Mouse (Mus musculus) G1E (cell line): ENCODE data around the gene Rere. TPM values are rescaled to one million over a fixed set of nuclear protein-coding genes. Genes with fewer than 3 reads are reported as not detected.

Experiments used
- ATAC-seq: 2 replicates; pipeline ENCODE4 v1.8.0; 2016; ENCODE audit warnings: mild to moderate bottlenecking; ENCODE audit not compliant: insufficient number of reproducible peaks, poor library complexity, low FRiP score, severe bottlenecking; ENCODE audit errors: extremely low read depth
- DNase-seq: peaks from one replicate; pipeline ENCODE4 v3.0.0; 2012; ENCODE audit warnings: low spot score
- H3K27me3 ChIP-seq: 2 replicates; pipeline ENCODE4 v1.6.1; 2012; ENCODE audit warnings: mild to moderate bottlenecking, low read length, inconsistent platforms; ENCODE audit not compliant: insufficient read depth
- H3K36me3 ChIP-seq: replicated peaks from 2 replicates; pipeline ENCODE3; 2012; ENCODE audit warnings: mild to moderate bottlenecking, inconsistent platforms
- H3K4me1 ChIP-seq: 2 replicates; pipeline ENCODE4 v1.6.1; 2012; ENCODE audit warnings: low read depth, low read length, inconsistent platforms, mixed read lengths; ENCODE audit not compliant: insufficient read depth
- H3K4me3 ChIP-seq: 2 replicates; pipeline ENCODE4 v1.5.1; 2012; ENCODE audit warnings: low read depth, mild to moderate bottlenecking, inconsistent platforms, low read length, moderate library complexity, mixed read lengths
- H3K9me3 ChIP-seq: replicated peaks from 2 replicates; pipeline ENCODE4 v1.6.1; 2012; ENCODE audit warnings: inconsistent platforms
- CTCF ChIP-seq: IDR thresholded peaks from 2 replicates; pipeline ENCODE4 v1.5.1; 2012; ENCODE audit warnings: low read depth, low read length, inconsistent platforms, mixed read lengths
- GATA1 ChIP-seq: IDR thresholded peaks from 2 replicates; pipeline ENCODE4 v1.6.1; 2012; ENCODE audit warnings: borderline replicate concordance, low read length, inconsistent platforms, mixed read lengths
- GATA2 ChIP-seq: IDR thresholded peaks from 2 replicates; pipeline ENCODE4 v1.6.1; 2012; ENCODE audit warnings: low read depth, low read length, inconsistent platforms, borderline replicate concordance
- POLR2AphosphoS5 ChIP-seq: IDR thresholded peaks from 2 replicates; pipeline ENCODE4 v1.6.1; 2012; ENCODE audit warnings: low read depth, low read length, inconsistent platforms; ENCODE audit not compliant: insufficient replicate concordance
- TAL1 ChIP-seq: conservative IDR thresholded peaks from 2 replicates; pipeline ENCODE4 v1.6.1; 2012; ENCODE audit warnings: low read depth, low read length, inconsistent platforms, mixed read lengths
- polyA plus RNA-seq: library from polyadenylated mRNA; stranded (reverse); fragments of >175 nt; gene quantifications from 2 replicates; pipeline ENCODE4 v1.2.3, GENCODE M21; 2012
- total RNA-seq, 2 experiments: library from RNA; stranded (forward) in 1 of 2; stranded (reverse) in 1 of 2; fragments of 200-1000 nt in 1 of 2; fragments of >200 nt in 1 of 2; fragmentation: Nextera tagmentation in 1 of 2; gene quantifications; 2 replicates each; pipeline ENCODE4 v1.2.3; 2014 to 2017

Gene Rere
- total and polyA plus RNA-seq, 3 experiments: 17.4 to 329 (median 154) TPM

DNA sequence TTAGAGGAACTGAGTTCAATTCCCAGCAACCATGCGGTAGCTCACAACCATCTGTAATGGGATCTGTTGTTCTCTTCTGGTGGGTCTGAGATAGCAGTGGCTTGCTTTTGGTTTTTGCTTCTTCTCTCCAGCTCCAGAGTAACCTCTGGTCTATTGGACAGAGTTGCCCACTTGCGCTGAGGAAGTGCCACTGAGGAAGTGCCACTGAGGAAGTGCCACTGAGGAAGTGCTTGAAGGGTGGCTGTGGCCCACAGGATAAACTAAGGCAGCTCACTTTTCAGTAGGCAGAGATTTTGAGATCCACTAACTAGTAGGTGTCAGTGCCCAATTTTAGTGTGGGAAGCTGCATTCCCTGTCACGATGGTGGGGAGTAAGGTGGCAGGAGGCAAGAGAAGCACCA, 327.2 kb downstream of the Rere start:
- Histone ChIP-seq H3K36me3 (peaks cover 89% of the 10 kb centered on the region), H3K9me3 (no peaks in the 10 kb centered on the region), H3K27me3 (no peaks in the 10 kb centered on the region), H3K4me1 (peaks cover 14% of the 10 kb centered on the region), H3K4me3 (no peak overlapping the region)
- ATAC-seq: no peak
- no peak for TF ChIP-seq CTCF
- no peak for TF ChIP-seq GATA1
- no peak for TF ChIP-seq POLR2AphosphoS5
- no peak for TF ChIP-seq GATA2
- TF ChIP-seq TAL1: no peak
- no peak for DNase-seq

DNA sequence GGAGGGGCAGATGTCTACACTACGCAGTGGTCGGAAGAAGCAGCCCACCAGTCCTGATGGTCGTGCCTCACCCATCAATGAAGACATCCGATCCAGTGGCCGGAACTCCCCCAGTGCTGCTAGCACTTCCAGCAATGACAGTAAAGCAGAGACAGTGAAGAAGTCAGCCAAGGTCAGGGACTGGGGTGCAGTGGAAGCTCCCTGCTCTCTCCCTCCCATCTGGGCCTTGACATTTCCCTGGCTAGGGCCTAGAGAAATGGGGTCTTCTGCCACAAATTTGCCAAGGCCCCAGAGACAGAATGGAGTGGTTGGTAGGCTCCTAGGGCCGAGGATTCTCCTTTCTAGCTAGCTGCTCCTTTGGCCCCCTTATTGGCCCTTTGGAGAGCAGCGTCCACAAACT, 332.3 kb downstream of the Rere start:
- no peak for DNase-seq
- H3K27me3 ChIP-seq: no peaks in the 10 kb centered on the region
- H3K36me3 ChIP-seq: peaks cover 97% of the 10 kb centered on the region
- no peaks in the 10 kb centered on the region for H3K9me3 ChIP-seq
- peaks cover 16% of the 10 kb centered on the region; the same call in 1 of the 2 replicates for H3K4me1 ChIP-seq
- no peak for ATAC-seq
- TF ChIP-seq TAL1 (no peak), POLR2AphosphoS5 (no peak), GATA1 (no peak), GATA2 (no peak), CTCF (no peak)
- no peak overlapping the region for H3K4me3 ChIP-seq

DNA sequence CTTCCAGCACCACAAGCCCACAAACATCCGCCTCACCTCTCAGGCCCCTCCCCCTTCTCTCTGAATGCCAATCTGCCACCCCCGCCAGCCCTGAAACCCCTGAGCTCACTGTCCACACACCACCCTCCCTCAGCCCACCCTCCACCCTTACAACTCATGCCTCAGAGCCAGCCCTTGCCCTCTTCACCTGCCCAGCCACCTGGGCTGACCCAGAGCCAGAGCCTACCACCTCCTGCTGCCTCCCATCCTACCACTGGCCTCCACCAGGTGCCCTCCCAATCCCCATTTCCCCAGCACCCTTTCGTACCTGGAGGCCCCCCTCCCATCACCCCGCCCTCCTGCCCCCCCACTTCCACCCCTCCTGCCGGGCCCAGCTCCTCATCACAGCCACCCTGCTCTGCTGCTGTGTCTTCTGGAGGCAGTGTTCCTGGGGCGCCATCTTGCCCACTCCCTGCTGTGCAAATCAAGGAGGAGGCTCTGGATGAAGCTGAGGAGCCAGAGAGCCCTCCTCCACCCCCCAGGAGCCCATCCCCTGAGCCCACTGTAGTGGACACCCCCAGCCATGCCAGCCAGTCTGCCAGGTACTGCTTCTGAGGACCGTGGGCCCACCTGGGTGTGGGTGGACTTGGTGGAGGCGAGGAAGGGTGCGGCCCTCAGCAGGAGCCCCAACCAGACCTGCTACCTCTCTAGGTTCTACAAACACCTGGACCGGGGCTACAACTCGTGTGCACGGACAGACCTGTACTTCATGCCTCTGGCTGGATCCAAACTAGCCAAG, 334.0 kb downstream of the Rere start:
- no peak for TF ChIP-seq CTCF
- TF ChIP-seq POLR2AphosphoS5: no peak
- no peak for TF ChIP-seq GATA2
- no peak for TF ChIP-seq TAL1
- no peak for TF ChIP-seq GATA1
- ATAC-seq: no peak
- H3K36me3 ChIP-seq: peaks cover 98% of the 10 kb centered on the region

DNA sequence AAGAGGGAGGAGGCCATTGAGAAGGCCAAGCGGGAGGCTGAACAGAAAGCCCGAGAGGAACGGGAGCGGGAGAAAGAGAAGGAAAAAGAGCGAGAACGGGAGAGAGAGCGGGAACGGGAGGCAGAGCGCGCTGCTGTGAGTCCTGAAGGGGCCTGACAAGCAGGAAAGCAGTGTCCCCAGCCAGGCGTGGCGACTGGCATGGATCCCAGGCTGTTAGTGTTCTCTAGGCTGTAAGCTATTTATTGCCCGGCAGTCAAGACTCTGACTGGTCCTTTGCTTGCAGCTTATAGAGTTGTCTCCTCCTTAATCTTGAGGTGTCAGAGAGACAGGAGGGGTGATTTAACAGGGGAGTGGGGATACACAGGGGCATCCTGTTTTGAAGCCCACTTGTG, 334.6 kb downstream of the Rere start:
- Histone ChIP-seq H3K9me3 (no peaks in the 10 kb centered on the region), H3K4me1 (peaks cover 7% of the 10 kb centered on the region; the same call in 1 of the 2 replicates), H3K36me3 (peaks cover 97% of the 10 kb centered on the region), H3K27me3 (no peaks in the 10 kb centered on the region), H3K4me3 (no peak overlapping the region)
- ATAC-seq (no peak), DNase-seq (no peak)
- no peak for TF ChIP-seq POLR2AphosphoS5
- no peak for TF ChIP-seq GATA2
- TF ChIP-seq TAL1: no peak
- TF ChIP-seq CTCF: no peak
- no peak for TF ChIP-seq GATA1

More for the DNA sequence above, 334.0 kb downstream of the Rere start:
- DNase-seq: no peak
- no peaks in the 10 kb centered on the region for H3K9me3 ChIP-seq
- no peaks in the 10 kb centered on the region for H3K27me3 ChIP-seq
- H3K4me3 ChIP-seq: no peak overlapping the region
- peaks cover 11% of the 10 kb centered on the region; the same call in 1 of the 2 replicates for H3K4me1 ChIP-seq

DNA sequence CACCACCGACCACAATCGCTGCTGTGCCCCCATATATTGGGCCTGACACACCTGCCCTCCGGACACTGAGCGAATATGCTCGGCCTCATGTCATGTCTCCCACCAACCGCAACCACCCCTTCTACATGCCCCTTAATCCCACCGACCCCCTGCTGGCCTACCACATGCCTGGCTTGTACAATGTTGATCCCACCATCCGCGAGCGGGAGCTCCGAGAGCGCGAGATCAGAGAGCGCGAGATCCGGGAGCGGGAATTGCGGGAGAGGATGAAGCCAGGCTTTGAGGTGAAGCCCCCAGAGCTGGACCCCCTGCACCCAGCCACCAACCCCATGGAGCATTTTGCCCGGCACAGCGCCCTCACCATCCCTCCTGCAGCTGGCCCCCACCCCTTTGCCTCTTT, 335.4 kb downstream of the Rere start:
- Histone ChIP-seq H3K4me1 (peaks cover 8% of the 10 kb centered on the region), H3K4me3 (no peak overlapping the region), H3K9me3 (no peaks in the 10 kb centered on the region), H3K36me3 (peaks cover 92% of the 10 kb centered on the region), H3K27me3 (no peaks in the 10 kb centered on the region)
- ATAC-seq (no peak), DNase-seq (no peak)
- TF ChIP-seq GATA2: no peak
- TF ChIP-seq GATA1: no peak
- TF ChIP-seq POLR2AphosphoS5: no peak
- TF ChIP-seq CTCF: no peak
- TF ChIP-seq TAL1: no peak

DNA sequence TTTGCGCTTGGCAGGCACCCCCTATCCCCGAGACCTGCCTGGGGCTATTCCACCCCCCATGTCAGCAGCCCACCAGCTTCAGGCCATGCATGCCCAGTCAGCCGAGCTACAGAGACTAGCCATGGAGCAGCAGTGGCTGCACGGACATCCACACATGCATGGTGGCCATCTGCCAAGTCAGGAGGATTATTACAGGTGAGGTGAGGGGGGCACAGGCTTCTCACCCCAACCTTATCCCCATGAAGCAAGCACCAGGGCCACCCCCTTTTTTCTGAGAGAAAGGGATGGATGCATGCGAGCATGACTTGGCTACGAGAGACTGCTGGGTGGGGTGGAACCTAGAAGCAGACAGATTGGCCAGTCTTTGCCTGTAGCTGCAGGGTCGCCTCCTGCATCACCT, 337.6 kb downstream of the Rere start:
- no peaks in the 10 kb centered on the region for H3K9me3 ChIP-seq
- H3K4me3 ChIP-seq: no peak overlapping the region
- H3K4me1 ChIP-seq: peaks cover 10% of the 10 kb centered on the region
- H3K36me3 ChIP-seq: peaks cover 89% of the 10 kb centered on the region
- H3K27me3 ChIP-seq: no peaks in the 10 kb centered on the region
- DNase-seq (no peak), ATAC-seq (no peak)
- no peak for TF ChIP-seq CTCF

DNA sequence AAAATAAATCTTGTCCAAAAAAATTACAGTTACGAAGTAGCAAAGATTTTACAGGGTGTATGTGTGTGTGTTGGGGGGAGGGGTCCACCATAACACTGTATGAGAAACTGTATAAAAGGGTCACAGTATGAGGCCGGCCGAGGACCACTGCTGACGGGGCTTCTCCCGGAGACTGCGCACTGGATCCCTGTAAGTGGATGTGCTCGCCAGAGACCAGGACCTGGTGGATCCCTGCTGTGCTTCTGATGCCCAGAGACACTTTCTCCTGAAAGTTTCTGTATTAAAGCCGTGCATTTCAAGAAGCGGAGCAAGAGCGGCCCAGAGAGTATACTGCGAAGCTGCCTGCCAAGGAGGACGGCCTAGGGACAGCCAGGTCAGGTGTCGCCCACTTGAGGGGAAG, 341.2 kb downstream of the Rere start:
- DNase-seq (no peak), ATAC-seq (no peak)
- Histone ChIP-seq H3K27me3 (peaks cover 9% of the 10 kb centered on the region; the same call in 1 of the 2 replicates), H3K36me3 (peaks cover 57% of the 10 kb centered on the region), H3K4me3 (no peak overlapping the region), H3K4me1 (peaks cover 34% of the 10 kb centered on the region), H3K9me3 (no peaks in the 10 kb centered on the region)
- no peak for TF ChIP-seq POLR2AphosphoS5
- TF ChIP-seq CTCF: no peak
- TF ChIP-seq GATA2: no peak
- TF ChIP-seq TAL1: no peak
- TF ChIP-seq GATA1: no peak
